Mouse (Mus musculus) intestine, embryonic 15.5 days (tissue): ENCODE data around the gene Mx1. TPM values are rescaled to one million over a fixed set of nuclear protein-coding genes. Genes with fewer than 3 reads are reported as not detected.

Experiments used
- ATAC-seq: fragments of 200-750 bp; cut with Nextera tagmentation; 2 replicates; pipeline ENCODE4 v1.8.0; 2017; ENCODE audit warnings: moderate TSS enrichment, moderate library complexity
- H3K27ac ChIP-seq: fragments of 300-500 bp; sonication (generic); 2 replicates; pipeline ENCODE4 v1.5.1; 2015; ENCODE audit warnings: mild to moderate bottlenecking, inconsistent platforms
- H3K27me3 ChIP-seq: fragments of 300-500 bp; sonication (generic); replicated peaks from 2 replicates; pipeline ENCODE4 v1.6.1; 2015; ENCODE audit warnings: inconsistent platforms
- H3K36me3 ChIP-seq: fragments of 300-500 bp; sonication (generic); 2 replicates; pipeline ENCODE4 v1.6.1; 2015; ENCODE audit warnings: inconsistent platforms
- H3K4me1 ChIP-seq: fragments of 300-500 bp; sonication (generic); replicated peaks from 2 replicates; pipeline ENCODE4 v1.6.1; 2015; ENCODE audit warnings: inconsistent platforms
- H3K4me2 ChIP-seq: fragments of 300-500 bp; sonication (generic); replicated peaks from 2 replicates; pipeline ENCODE4 v1.6.1; 2015; ENCODE audit warnings: mild to moderate bottlenecking, inconsistent platforms
- H3K4me3 ChIP-seq: fragments of 300-500 bp; sonication (generic); replicated peaks from 2 replicates; pipeline ENCODE4 v1.5.1; 2015; ENCODE audit warnings: inconsistent platforms
- H3K9ac ChIP-seq: fragments of 300-500 bp; sonication (generic); 2 replicates; pipeline ENCODE4 v1.6.1; 2015; ENCODE audit warnings: inconsistent platforms
- H3K9me3 ChIP-seq: fragments of 300-500 bp; sonication (generic); 2 replicates; pipeline ENCODE4 v1.6.1; 2016; ENCODE audit warnings: inconsistent platforms
- WGBS: fragments of 180-500 bp; shearing (Covaris S2); methylation state at CpG from one replicate; pipeline ENCODE4 v1.1.7; 2015; 5-methylcytosine and 5-hydroxymethylcytosine counted together
- polyA plus RNA-seq: library from polyadenylated mRNA; unstranded; fragments of >200 nt; fragmentation: Nextera tagmentation; extraction: Ambion mirVana; gene quantifications from 2 replicates; pipeline ENCODE4 v1.2.1, GENCODE M21; 2015

The Mx1 gene
- polyA plus RNA-seq, 1 experiment from 2014 or later, result 0.23 TPM

- no peak overlapping the region for H3K4me3 ChIP-seq
- no peak overlapping the region for H3K27ac ChIP-seq
- 76% methylated on average over 2 of the region's 2 CpGs for WGBS
- no peaks in the 10 kb centered on the region for H3K4me1 ChIP-seq
- no peaks in the 10 kb centered on the region for H3K9me3 ChIP-seq
- no peaks in the 10 kb centered on the region for H3K27me3 ChIP-seq
- no peak overlapping the region for H3K4me2 ChIP-seq
- ATAC-seq, result no peak
- no peak overlapping the region for H3K9ac ChIP-seq
- H3K36me3 ChIP-seq, result no peaks in the 10 kb centered on the region
Observed at GRCm38 (mm10) chr16:97478655-97479054, 15.9 kb upstream of the Mx1 start.

- ATAC-seq, result no peak
- 66% methylated on average over 1 of the region's 1 CpGs for WGBS
- Histone ChIP-seq H3K4me2 (no peak overlapping the region), H3K9me3 (no peaks in the 10 kb centered on the region), H3K36me3 (no peaks in the 10 kb centered on the region), H3K27me3 (no peaks in the 10 kb centered on the region), H3K4me3 (no peak overlapping the region), H3K27ac (no peak overlapping the region), H3K9ac (no peak overlapping the region), H3K4me1 (no peaks in the 10 kb centered on the region)
Observed at GRCm38 (mm10) chr16:97476524-97476923, 13.8 kb upstream of the Mx1 start.

GRCm38 (mm10) chr16:97475581-97475980 lies 12.9 kb upstream of the Mx1 start:
- Histone ChIP-seq H3K9me3 (no peaks in the 10 kb centered on the region), H3K9ac (no peak overlapping the region), H3K4me2 (no peak overlapping the region), H3K36me3 (no peaks in the 10 kb centered on the region), H3K27ac (no peak overlapping the region), H3K4me1 (no peaks in the 10 kb centered on the region), H3K27me3 (no peaks in the 10 kb centered on the region), H3K4me3 (no peak overlapping the region)
- WGBS, result 79% methylated on average over 3 of the region's 3 CpGs
- ATAC-seq, result peak; percentile 58

- Histone ChIP-seq H3K4me1 (no peaks in the 10 kb centered on the region), H3K27me3 (no peaks in the 10 kb centered on the region), H3K4me2 (no peak overlapping the region), H3K9me3 (no peaks in the 10 kb centered on the region), H3K4me3 (no peak overlapping the region), H3K9ac (no peak overlapping the region), H3K27ac (no peak overlapping the region), H3K36me3 (no peaks in the 10 kb centered on the region)
- WGBS, result 78% methylated on average over 2 of the region's 2 CpGs
- ATAC-seq, result no peak
Observed at GRCm38 (mm10) chr16:97474671-97475070, 12.0 kb upstream of the Mx1 start.

- ATAC-seq, result no peak
- Histone ChIP-seq H3K27ac (no peak overlapping the region), H3K4me3 (no peak overlapping the region), H3K4me1 (no peaks in the 10 kb centered on the region), H3K4me2 (no peak overlapping the region), H3K27me3 (no peaks in the 10 kb centered on the region), H3K36me3 (no peaks in the 10 kb centered on the region), H3K9ac (no peak overlapping the region), H3K9me3 (no peaks in the 10 kb centered on the region)
- 72% methylated on average over 4 of the region's 4 CpGs for WGBS
Observed at GRCm38 (mm10) chr16:97467993-97468791, 5.5 kb upstream of the Mx1 start.

- H3K9me3 ChIP-seq, result no peaks in the 10 kb centered on the region
- H3K27me3 ChIP-seq, result no peaks in the 10 kb centered on the region
- H3K4me1 ChIP-seq, result no peaks in the 10 kb centered on the region
- H3K36me3 ChIP-seq, result no peaks in the 10 kb centered on the region
- H3K9ac ChIP-seq, result no peak overlapping the region
- H3K4me2 ChIP-seq, result no peak overlapping the region
- ATAC-seq, result 0 out of 2 replicates have a peak, but pooled peaks have one; percentile 17
- WGBS, result 49% methylated on average over 3 of the region's 3 CpGs
- no peak overlapping the region for H3K27ac ChIP-seq
- H3K4me3 ChIP-seq, result no peak overlapping the region
Observed at GRCm38 (mm10) chr16:97467472-97467871, 4.8 kb upstream of the Mx1 start.

- Histone ChIP-seq H3K9ac (no peak overlapping the region), H3K36me3 (no peaks in the 10 kb centered on the region), H3K4me1 (no peaks in the 10 kb centered on the region), H3K27me3 (no peaks in the 10 kb centered on the region), H3K4me2 (no peak overlapping the region), H3K4me3 (no peak overlapping the region), H3K9me3 (no peaks in the 10 kb centered on the region), H3K27ac (no peak overlapping the region)
- ATAC-seq, result no peak
- WGBS, result 49% methylated on average over 4 of the region's 4 CpGs
Observed at GRCm38 (mm10) chr16:97466182-97466957, 3.7 kb upstream of the Mx1 start.

- Histone ChIP-seq H3K9me3 (no peaks in the 10 kb centered on the region), H3K4me1 (no peaks in the 10 kb centered on the region), H3K4me3 (no peak overlapping the region), H3K36me3 (no peaks in the 10 kb centered on the region), H3K27me3 (no peaks in the 10 kb centered on the region), H3K27ac (no peak overlapping the region), H3K9ac (no peak overlapping the region), H3K4me2 (no peak overlapping the region)
- 69% methylated on average over 2 of the region's 2 CpGs for WGBS
- no peak for ATAC-seq
Observed at GRCm38 (mm10) chr16:97461271-97461670, 1.4 kb downstream of the Mx1 start.

GRCm38 (mm10) chr16:97459831-97460230 lies 2.9 kb downstream of the Mx1 start:
- no peaks in the 10 kb centered on the region for H3K36me3 ChIP-seq
- no peaks in the 10 kb centered on the region for H3K4me1 ChIP-seq
- no peak for ATAC-seq
- no peak overlapping the region for H3K27ac ChIP-seq
- H3K4me3 ChIP-seq, result no peak overlapping the region
- H3K9me3 ChIP-seq, result no peaks in the 10 kb centered on the region
- WGBS, result 74% methylated on average over 1 of the region's 1 CpGs
- H3K27me3 ChIP-seq, result no peaks in the 10 kb centered on the region
- no peak overlapping the region for H3K9ac ChIP-seq
- no peak overlapping the region for H3K4me2 ChIP-seq

GRCm38 (mm10) chr16:97447386-97447785 lies 15.3 kb downstream of the Mx1 start:
- Histone ChIP-seq H3K4me2 (no peak overlapping the region), H3K9ac (no peak overlapping the region), H3K4me1 (no peaks in the 10 kb centered on the region), H3K36me3 (no peaks in the 10 kb centered on the region), H3K4me3 (no peak overlapping the region), H3K9me3 (no peaks in the 10 kb centered on the region), H3K27me3 (no peaks in the 10 kb centered on the region), H3K27ac (no peak overlapping the region)
- no peak for ATAC-seq

GRCm38 (mm10) chr16:97443670-97444263 lies 18.9 kb downstream of the Mx1 start:
- no peak overlapping the region for H3K4me2 ChIP-seq
- 47% methylated on average over 14 of the region's 14 CpGs for WGBS
- no peak overlapping the region for H3K9ac ChIP-seq
- H3K4me3 ChIP-seq, result no peak overlapping the region
- ATAC-seq, result peak; percentile 77
- no peak overlapping the region for H3K27ac ChIP-seq
- no peaks in the 10 kb centered on the region for H3K9me3 ChIP-seq
- no peaks in the 10 kb centered on the region for H3K27me3 ChIP-seq
- no peaks in the 10 kb centered on the region for H3K4me1 ChIP-seq
- no peaks in the 10 kb centered on the region for H3K36me3 ChIP-seq

- H3K9ac ChIP-seq, result no peak overlapping the region
- no peak overlapping the region for H3K4me3 ChIP-seq
- H3K36me3 ChIP-seq, result no peaks in the 10 kb centered on the region
- WGBS, result 72% methylated on average over 9 of the region's 9 CpGs
- H3K27me3 ChIP-seq, result no peaks in the 10 kb centered on the region
- ATAC-seq, result no peak
- H3K27ac ChIP-seq, result no peak overlapping the region
- no peaks in the 10 kb centered on the region for H3K9me3 ChIP-seq
- no peaks in the 10 kb centered on the region for H3K4me1 ChIP-seq
- no peak overlapping the region for H3K4me2 ChIP-seq
Observed at GRCm38 (mm10) chr16:97441967-97442366, 20.7 kb downstream of the Mx1 start.
